Mouse (Mus musculus) limb, embryonic 14.5 days (tissue): ENCODE results near the gene Cyp3a13. TPM values are rescaled to one million over a fixed set of nuclear protein-coding genes. Genes with fewer than 3 reads are reported as not detected.

Experiments
- ATAC-seq: fragments of 200-750 bp; cut with Nextera tagmentation; 2 replicates; pipeline ENCODE4 v1.8.0; 2017; ENCODE audit warnings: low read depth, moderate number of reproducible peaks, moderate TSS enrichment; ENCODE audit not compliant: low FRiP score
- DNase-seq: peaks from one replicate; pipeline ENCODE4 v3.0.0-alpha.2; 2015; ENCODE audit warnings: low spot score
- H3K27ac ChIP-seq: fragments of 300-500 bp; sonication (generic); replicated peaks from 2 replicates; pipeline ENCODE4 v1.5.1; 2014; ENCODE audit warnings: low read depth, mild to moderate bottlenecking, low read length, moderate library complexity, mixed read lengths
- H3K27me3 ChIP-seq: fragments of 300-500 bp; sonication (generic); 2 replicates; pipeline ENCODE4 v1.6.1; 2014; ENCODE audit warnings: low read length, mixed read lengths; ENCODE audit not compliant: control insufficient read depth, insufficient read depth
- H3K36me3 ChIP-seq: fragments of 300-500 bp; sonication (generic); 2 replicates; pipeline ENCODE4 v1.6.1; 2014; ENCODE audit warnings: mild to moderate bottlenecking, low read length, moderate library complexity, mixed read lengths; ENCODE audit not compliant: control insufficient read depth, insufficient read depth
- H3K4me1 ChIP-seq: fragments of 300-500 bp; sonication (generic); 2 replicates; pipeline ENCODE4 v1.6.1; 2014; ENCODE audit warnings: antibody characterized with exemption, low read length, mixed read lengths; ENCODE audit not compliant: control insufficient read depth, insufficient read depth
- H3K4me2 ChIP-seq: fragments of 300-500 bp; sonication (generic); replicated peaks from 2 replicates; pipeline ENCODE4 v1.6.1; 2014; ENCODE audit warnings: low read depth, mild to moderate bottlenecking, low read length, moderate library complexity; ENCODE audit not compliant: severe bottlenecking
- H3K4me3 ChIP-seq: fragments of 300-500 bp; sonication (generic); replicated peaks from 2 replicates; pipeline ENCODE4 v1.5.1; 2014; ENCODE audit warnings: low read length
- H3K9ac ChIP-seq: fragments of 300-500 bp; sonication (generic); 2 replicates; pipeline ENCODE4 v1.6.1; 2014; ENCODE audit warnings: mild to moderate bottlenecking, low read depth, low read length, moderate library complexity; ENCODE audit not compliant: severe bottlenecking
- H3K9me3 ChIP-seq: fragments of 300-500 bp; sonication (generic); 2 replicates; pipeline ENCODE4 v1.6.1; 2016; ENCODE audit warnings: low read length; ENCODE audit not compliant: control insufficient read depth
- POLR2A ChIP-seq: fragments of 200-500 bp; IDR thresholded peaks from 2 replicates; pipeline ENCODE4 v1.8.0; 2012; ENCODE audit warnings: inconsistent platforms, mild to moderate bottlenecking, moderate library complexity, borderline replicate concordance; ENCODE audit not compliant: insufficient read depth, insufficient read length; ENCODE audit errors: extremely low read depth
- WGBS: fragments of 180-500 bp; shearing (Covaris S2); extraction: QIAGEN DNeasy Blood & Tissue Kit; methylation state at CpG from one replicate; pipeline ENCODE4 v1.1.7; 2014; 5-methylcytosine and 5-hydroxymethylcytosine counted together
- polyA plus RNA-seq, 2 experiments: library from polyadenylated mRNA; depleted of rRNA in 1 of 2; stranded (reverse) in 1 of 2; unstranded in 1 of 2; fragments of >200 nt; fragmentation: Nextera tagmentation in 1 of 2; extraction: Ambion mirVana in 1 of 2; gene quantifications; 2 replicates each; pipeline versions ENCODE4 v1.2.1 to v1.2.3; 2012 to 2014

The Cyp3a13 gene
- polyA plus RNA-seq (2012; rRNA removed) (0.08 and 0.09 TPM in 2 replicates), polyA plus RNA-seq (2014; fragmentation: Nextera tagmentation; extraction: Ambion mirVana) (not detected in 2 replicates)

- Histone ChIP-seq H3K4me3 (no peak within 1 kb of the TSS), H3K9me3 (no peaks in the 10 kb centered on the region), H3K9ac (no peak within 1 kb of the TSS), H3K4me1 (no peaks in the 10 kb centered on the region), H3K36me3 (no peaks in the 10 kb centered on the region), H3K4me2 (no peak within 1 kb of the TSS), H3K27me3 (no peaks in the 10 kb centered on the region), H3K27ac (no peak within 1 kb of the TSS)
- ATAC-seq, result no peak
- DNase-seq, result no peak
- 64% methylated on average over 2 of the region's 2 CpGs for WGBS
- TF ChIP-seq POLR2A, result no peak
These were observed at the start of gene Cyp3a13 for GRCm38 (mm10) chr5:137921532-137921931. TSS of gene Cyp3a13 (minus strand) at chr5:137921619.

DNA sequence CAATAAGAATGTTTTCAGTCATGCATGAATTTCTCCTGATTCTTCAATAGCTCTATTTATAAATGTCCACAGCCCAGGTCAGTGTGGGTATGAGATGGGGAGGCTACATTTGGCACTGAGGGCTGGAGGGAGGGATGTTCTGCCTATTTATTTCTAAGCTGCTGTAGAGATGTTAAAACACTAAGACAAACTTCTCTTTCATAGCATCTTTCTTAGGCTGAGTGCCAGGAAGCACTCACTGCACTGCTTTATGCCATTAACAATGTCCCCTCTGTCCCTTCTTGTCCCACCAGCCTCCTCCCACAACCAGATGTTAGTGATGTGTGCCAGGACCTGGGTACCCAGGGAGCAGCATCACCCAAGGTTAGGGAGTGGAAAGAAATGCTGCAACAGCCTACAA, 45.1 kb upstream of the Cyp3a13 start:
- TF ChIP-seq POLR2A, result no peak
- no peaks in the 10 kb centered on the region for H3K9me3 ChIP-seq
- no peak overlapping the region for H3K9ac ChIP-seq
- no peak overlapping the region for H3K4me3 ChIP-seq
- no peaks in the 10 kb centered on the region for H3K4me1 ChIP-seq
- peak; percentile 56 for DNase-seq
- peak; percentile 50; the same call in 1 of the 2 replicates for ATAC-seq
- no peak overlapping the region for H3K4me2 ChIP-seq
- no peaks in the 10 kb centered on the region for H3K36me3 ChIP-seq
- H3K27me3 ChIP-seq, result no peaks in the 10 kb centered on the region
- no peak overlapping the region for H3K27ac ChIP-seq

DNA sequence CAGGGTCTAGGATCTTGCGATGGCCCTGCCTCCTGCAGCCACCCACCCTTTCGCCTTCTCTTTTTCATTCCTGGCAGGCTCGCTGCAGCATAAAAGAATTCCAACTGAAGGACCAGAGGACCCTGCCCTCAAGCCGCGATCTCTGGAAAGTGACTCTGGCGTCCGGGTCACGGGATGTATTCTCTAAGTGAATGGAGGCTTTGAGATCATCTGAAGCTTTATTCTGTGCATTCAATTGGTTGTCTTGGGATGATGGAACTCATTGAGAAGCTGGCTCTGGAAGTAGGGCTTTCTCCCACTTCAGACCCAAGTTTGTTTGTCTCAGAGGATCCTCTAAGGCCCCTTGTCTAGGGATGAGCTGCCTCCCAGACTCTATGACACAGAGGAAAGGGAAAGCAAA, 41.5 kb upstream of the Cyp3a13 start, which contains the start of gene Gjc3:
Gjc3 (minus strand) TSS at position 154 of the 400 bp plus-strand sequence.
- Histone ChIP-seq H3K27me3 (no peaks in the 10 kb centered on the region), H3K4me3 (no peak within 1 kb of the TSS), H3K9ac (no peak within 1 kb of the TSS), H3K36me3 (no peaks in the 10 kb centered on the region), H3K9me3 (no peaks in the 10 kb centered on the region), H3K4me2 (no peak within 1 kb of the TSS), H3K27ac (no peak within 1 kb of the TSS), H3K4me1 (no peaks in the 10 kb centered on the region)
- 83% methylated on average over 8 of the region's 8 CpGs for WGBS
- no peak for TF ChIP-seq POLR2A
- ATAC-seq (no peak), DNase-seq (no peak)

- H3K27me3 ChIP-seq, result no peaks in the 10 kb centered on the region
- no peak for DNase-seq
- no peak overlapping the region for H3K4me3 ChIP-seq
- H3K4me1 ChIP-seq, result no peaks in the 10 kb centered on the region
- H3K36me3 ChIP-seq, result no peaks in the 10 kb centered on the region
- H3K4me2 ChIP-seq, result no peak overlapping the region
- no peaks in the 10 kb centered on the region for H3K9me3 ChIP-seq
- no peak overlapping the region for H3K27ac ChIP-seq
- 86% methylated on average over 3 of the region's 3 CpGs for WGBS
- no peak for TF ChIP-seq POLR2A
- no peak overlapping the region for H3K9ac ChIP-seq
- ATAC-seq, result no peak
These were observed 35.0 kb upstream of the Cyp3a13 start for GRCm38 (mm10) chr5:137956404-137956803.

DNA sequence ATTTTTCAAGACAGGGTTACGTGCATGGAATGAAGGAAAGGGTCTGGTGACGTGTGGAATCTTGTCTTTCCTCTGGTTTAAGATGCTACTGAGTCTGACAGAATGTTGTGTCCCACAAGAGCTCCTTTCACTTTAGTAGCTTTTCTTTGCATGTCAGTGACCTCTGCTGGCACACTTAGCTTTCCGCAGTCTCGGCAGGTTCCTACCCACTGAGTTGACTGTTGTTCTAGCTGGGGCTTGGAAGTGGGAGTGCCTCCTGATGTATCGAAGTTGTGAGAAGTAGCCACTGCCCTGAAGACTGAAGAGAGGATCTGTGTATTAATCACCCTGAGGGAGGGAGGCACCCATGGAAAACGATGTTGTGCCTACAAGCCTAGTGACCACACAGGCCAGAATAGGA, 29.8 kb upstream of the Cyp3a13 start:
- Histone ChIP-seq H3K4me3 (no peak overlapping the region), H3K36me3 (no peaks in the 10 kb centered on the region), H3K27me3 (no peaks in the 10 kb centered on the region), H3K27ac (no peak overlapping the region), H3K4me1 (no peaks in the 10 kb centered on the region), H3K9ac (no peak overlapping the region), H3K9me3 (no peaks in the 10 kb centered on the region), H3K4me2 (no peak overlapping the region)
- DNase-seq (no peak), ATAC-seq (no peak)
- WGBS, result 40% methylated on average over 6 of the region's 6 CpGs
- no peak for TF ChIP-seq POLR2A

DNA sequence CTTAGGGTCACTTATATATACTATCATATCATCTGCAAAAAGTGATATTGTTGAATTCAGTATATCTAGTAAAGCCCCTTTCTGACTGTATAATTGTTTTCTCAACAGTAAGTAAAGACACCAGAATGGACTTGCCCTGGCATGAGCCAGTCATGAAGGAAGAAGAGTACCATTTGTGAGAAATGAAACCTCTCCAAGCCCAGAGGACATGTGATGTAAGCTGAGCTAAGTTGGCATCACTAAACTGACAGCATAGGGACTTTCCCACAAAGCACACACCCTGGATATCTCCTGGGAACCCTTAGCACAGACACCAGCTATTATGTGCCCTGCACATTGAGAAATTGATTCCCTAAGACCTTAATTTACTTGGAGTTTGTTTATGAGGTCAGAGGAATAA, 25.9 kb upstream of the Cyp3a13 start:
- DNase-seq, result no peak
- no peak overlapping the region for H3K27ac ChIP-seq
- no peak for TF ChIP-seq POLR2A
- no peaks in the 10 kb centered on the region for H3K36me3 ChIP-seq
- H3K27me3 ChIP-seq, result no peaks in the 10 kb centered on the region
- H3K4me1 ChIP-seq, result no peaks in the 10 kb centered on the region
- H3K9me3 ChIP-seq, result no peaks in the 10 kb centered on the region
- no peak overlapping the region for H3K9ac ChIP-seq
- H3K4me2 ChIP-seq, result no peak overlapping the region
- ATAC-seq, result no peak
- H3K4me3 ChIP-seq, result no peak overlapping the region
